Mouse (Mus musculus): ENCODE data around the gene Cachd1. TPM values are rescaled to one million over a fixed set of nuclear protein-coding genes. Genes with fewer than 3 reads are reported as not detected.

The Cachd1 gene
- polyA plus RNA-seq, 1 experiment, result 7.9 TPM

DNA sequence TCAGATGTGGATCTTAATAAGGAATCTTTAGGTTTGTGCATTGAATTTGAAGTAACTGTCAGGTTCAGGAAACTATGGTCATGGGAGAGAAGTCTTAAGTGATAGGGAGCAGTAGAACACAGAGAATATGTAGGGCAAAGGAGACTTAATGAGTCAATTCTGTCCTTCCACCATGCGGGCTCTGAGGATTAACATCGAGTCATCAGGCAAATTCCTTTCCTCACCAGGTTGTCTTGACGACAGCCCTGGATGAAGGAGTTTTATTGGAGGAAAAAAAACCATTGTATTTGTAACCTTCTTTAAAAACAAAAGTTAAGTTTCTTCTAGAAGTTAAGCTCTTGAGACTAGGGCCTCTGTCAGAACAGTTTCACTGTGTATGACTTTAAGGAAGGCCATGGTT lies 100.9 kb downstream of the Cachd1 start:
- Histone ChIP-seq H3K4me1 (ENCODE audit: control insufficient read depth) (no peaks in the 10 kb centered on the region), H3K9me3 (ENCODE audit: control insufficient read depth, low read length) (no peaks in the 10 kb centered on the region), H3K4me3 (replicated peaks) (no peak overlapping the region), H3K27me3 (ENCODE audit: control insufficient read depth) (no peaks in the 10 kb centered on the region), H3K36me3 (ENCODE audit: control insufficient read depth) (no peaks in the 10 kb centered on the region)
- TF ChIP-seq TAL1 (IDR thresholded peaks at IDR 0.05; ENCODE audit: low read length) (no peak), GATA1 (IDR thresholded peaks at IDR 0.05; ENCODE audit: low read length) (no peak)

DNA sequence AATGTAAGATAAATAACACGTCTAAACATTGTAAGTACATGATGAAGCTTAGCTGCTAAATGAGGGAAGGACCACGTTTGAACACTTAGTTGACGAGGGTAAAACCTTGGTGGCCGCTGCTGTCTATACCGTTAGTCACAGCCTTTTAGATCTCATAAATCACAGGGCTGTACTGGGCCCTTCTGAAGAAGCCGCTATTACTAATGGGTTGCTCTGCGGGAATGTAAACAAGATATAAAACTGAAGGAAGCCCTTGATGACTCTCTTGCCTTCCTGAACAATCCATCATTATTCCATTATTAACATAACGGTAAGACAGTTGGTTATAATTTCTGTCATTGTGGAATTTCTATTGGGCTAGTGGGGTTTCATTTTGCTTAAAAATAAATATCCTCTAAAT lies 102.9 kb downstream of the Cachd1 start:
- Histone ChIP-seq H3K4me1 (ENCODE audit: control insufficient read depth) (no peaks in the 10 kb centered on the region), H3K36me3 (ENCODE audit: control insufficient read depth) (no peaks in the 10 kb centered on the region), H3K27me3 (ENCODE audit: control insufficient read depth) (no peaks in the 10 kb centered on the region), H3K4me3 (replicated peaks) (no peak overlapping the region), H3K9me3 (ENCODE audit: control insufficient read depth, low read length) (no peaks in the 10 kb centered on the region)
- TF ChIP-seq TAL1 (IDR thresholded peaks at IDR 0.05; ENCODE audit: low read length) (no peak), GATA1 (IDR thresholded peaks at IDR 0.05; ENCODE audit: low read length) (no peak)

DNA sequence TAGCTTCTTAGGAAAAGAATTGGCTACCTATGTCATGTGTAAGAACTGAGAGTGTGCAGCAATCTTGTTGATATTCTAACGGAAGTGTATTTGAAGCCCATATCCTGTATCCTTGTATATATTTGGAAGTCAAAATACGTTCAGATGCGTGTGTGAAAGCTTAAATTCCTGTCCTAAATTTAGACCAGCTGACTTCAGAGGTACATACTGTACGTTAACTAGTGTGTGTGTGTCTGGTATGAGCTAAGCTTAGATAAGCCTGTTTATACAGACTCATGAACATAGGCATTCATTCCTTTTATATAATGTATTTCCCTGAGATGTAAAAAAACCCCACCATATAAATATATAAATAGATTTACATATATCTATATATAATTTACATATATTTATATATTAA lies 103.6 kb downstream of the Cachd1 start:
- H3K4me1 ChIP-seq (ENCODE audit: control insufficient read depth), result no peaks in the 10 kb centered on the region
- no peak overlapping the region for H3K4me3 ChIP-seq (replicated peaks)
- no peaks in the 10 kb centered on the region for H3K9me3 ChIP-seq (ENCODE audit: control insufficient read depth, low read length)
- H3K36me3 ChIP-seq (ENCODE audit: control insufficient read depth), result no peaks in the 10 kb centered on the region
- no peaks in the 10 kb centered on the region for H3K27me3 ChIP-seq (ENCODE audit: control insufficient read depth)
- TF ChIP-seq GATA1 (IDR thresholded peaks at IDR 0.05; ENCODE audit: low read length) (no peak), TAL1 (IDR thresholded peaks at IDR 0.05; ENCODE audit: low read length) (no peak)

DNA sequence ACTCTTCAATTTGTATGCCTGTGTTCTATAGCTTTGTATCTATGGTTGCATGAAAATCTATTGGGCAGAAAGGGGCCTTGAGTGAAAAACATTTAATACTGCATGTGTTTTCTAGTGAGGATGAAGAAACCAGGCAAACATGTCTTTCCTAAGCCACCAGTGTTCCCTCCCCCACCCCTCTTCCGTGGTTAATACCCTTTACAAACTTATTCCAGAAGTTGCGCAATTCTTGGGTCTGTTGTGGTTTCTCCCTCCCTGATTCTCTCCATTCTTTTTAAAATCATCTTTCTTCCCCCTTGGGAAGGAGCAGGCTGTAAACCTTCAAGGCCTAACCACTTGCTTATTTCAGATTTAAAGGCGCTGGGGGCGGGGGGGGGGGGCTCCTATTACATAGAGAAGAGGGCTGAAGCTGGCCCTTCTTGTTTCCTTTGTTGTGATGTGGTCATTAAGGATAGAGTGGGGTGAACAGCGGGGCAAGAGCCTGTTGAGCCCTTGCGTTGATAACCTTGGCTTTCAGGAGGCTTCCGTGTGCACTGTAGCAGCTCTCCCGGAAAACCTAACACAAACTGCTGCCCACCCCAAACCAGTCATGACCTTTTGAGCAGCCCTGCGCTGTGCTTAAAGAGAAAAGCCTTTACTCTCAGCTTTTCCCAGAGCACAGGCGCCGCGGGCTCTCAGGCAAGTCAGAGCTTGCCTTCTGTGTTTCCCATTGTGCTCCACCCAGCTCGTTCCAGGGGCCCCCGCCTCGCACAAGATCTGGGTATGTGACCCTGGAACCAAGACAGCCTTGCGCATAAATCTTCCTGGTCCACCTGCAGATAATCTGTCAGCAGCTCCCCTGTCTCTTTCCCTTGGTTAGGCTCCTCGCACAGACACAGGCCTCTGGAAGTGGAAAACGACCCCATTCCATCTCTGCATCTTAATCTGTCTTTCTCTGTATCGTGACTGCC lies 109.6 kb downstream of the Cachd1 start:
- TF ChIP-seq GATA1 (IDR thresholded peaks at IDR 0.05; ENCODE audit: low read length), result no peak
- Histone ChIP-seq H3K9me3 (ENCODE audit: control insufficient read depth, low read length) (no peaks in the 10 kb centered on the region), H3K4me3 (replicated peaks) (no peak overlapping the region), H3K4me1 (ENCODE audit: control insufficient read depth) (peaks cover 4% of the 10 kb centered on the region; the same call in 1 of the 2 replicates), H3K36me3 (ENCODE audit: control insufficient read depth) (no peaks in the 10 kb centered on the region), H3K27me3 (ENCODE audit: control insufficient read depth) (no peaks in the 10 kb centered on the region)

DNA sequence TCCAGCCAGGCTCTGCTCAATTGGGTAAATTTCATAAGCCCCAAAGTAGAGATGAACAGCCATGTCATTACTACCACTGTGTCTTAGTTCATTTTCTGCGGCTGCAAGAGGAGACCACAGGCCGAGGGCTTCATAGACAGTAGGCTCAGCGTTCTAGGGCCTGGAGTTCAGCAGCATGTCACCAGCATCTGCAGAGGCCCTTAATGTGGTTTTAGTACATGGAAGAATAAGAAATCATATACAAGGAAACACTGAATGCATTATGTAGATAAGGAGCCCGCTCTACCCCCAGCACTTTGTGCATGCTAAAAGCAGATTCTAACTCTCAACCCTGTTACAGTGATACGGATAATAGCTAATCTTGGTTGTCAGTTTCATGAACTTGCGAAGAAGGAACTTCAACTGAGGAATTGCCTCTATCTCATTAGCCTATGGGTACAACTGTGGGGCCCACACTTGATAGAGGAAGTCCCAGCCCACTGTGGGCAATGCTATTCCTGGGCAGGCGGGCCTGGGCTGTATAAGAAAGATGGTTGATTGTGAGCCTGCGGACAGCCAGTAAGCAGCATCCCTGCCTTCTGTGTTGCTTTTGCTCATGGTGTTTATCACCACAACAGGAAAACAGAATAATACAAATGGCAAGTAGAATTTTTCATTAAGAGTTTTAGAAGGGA lies 110.4 kb downstream of the Cachd1 start:
- no peaks in the 10 kb centered on the region for H3K36me3 ChIP-seq (ENCODE audit: control insufficient read depth)
- peaks cover 4% of the 10 kb centered on the region; the same call in 1 of the 2 replicates for H3K4me1 ChIP-seq (ENCODE audit: control insufficient read depth)
- no peaks in the 10 kb centered on the region for H3K9me3 ChIP-seq (ENCODE audit: control insufficient read depth, low read length)
- no peak overlapping the region for H3K4me3 ChIP-seq (replicated peaks)
- no peak for TF ChIP-seq TAL1 (IDR thresholded peaks at IDR 0.05; ENCODE audit: low read length)
- no peak for TF ChIP-seq GATA1 (IDR thresholded peaks at IDR 0.05; ENCODE audit: low read length)
- no peaks in the 10 kb centered on the region for H3K27me3 ChIP-seq (ENCODE audit: control insufficient read depth)

DNA sequence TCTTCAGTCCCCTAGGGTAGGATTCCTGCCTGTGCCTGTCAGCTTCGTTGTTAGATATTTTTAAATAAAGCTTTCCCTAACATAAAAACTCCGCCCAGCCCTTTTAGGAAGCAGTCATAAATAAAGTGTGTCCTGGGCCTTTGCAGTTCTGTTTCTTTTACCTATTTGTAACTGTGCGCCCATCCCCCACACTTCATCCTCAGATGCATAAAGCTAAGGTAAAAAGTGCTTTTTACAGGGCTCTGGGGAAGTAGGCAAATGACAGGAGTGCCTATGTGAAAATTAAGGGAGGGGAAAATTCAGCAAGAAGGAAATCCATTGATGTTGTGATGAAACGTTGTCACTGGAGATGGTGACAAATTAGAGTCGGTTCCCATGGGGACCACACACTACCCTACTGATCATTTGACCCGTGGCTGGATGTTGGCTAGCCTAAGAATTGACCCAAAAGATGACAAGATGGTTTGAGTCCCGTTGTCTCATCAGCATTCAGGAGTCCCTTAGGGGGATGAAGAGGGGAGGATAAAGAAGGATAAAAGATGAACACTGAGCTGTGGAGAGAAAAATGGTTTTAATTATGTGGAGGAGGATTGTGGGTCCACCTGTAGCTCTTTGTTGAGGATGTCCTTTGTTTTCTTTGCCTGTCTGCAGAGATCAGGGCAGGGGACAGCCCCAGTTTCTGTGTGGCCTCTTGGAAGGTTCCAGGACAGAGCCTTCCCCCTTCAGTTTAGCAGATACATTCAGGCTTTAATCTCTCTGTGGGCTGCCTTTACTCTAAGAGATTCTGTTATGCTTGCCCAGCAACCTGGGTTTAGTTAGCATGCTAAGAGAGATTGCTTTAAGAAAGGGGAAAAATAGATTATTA lies 113.9 kb downstream of the Cachd1 start:
- H3K4me3 ChIP-seq (replicated peaks), result no peak overlapping the region
- TF ChIP-seq TAL1 (IDR thresholded peaks at IDR 0.05; ENCODE audit: low read length), result no peak
- no peak for TF ChIP-seq GATA1 (IDR thresholded peaks at IDR 0.05; ENCODE audit: low read length)
- H3K36me3 ChIP-seq (ENCODE audit: control insufficient read depth), result no peaks in the 10 kb centered on the region
- H3K4me1 ChIP-seq (ENCODE audit: control insufficient read depth), result peaks cover 4% of the 10 kb centered on the region; the same call in 1 of the 2 replicates
- H3K9me3 ChIP-seq (ENCODE audit: control insufficient read depth, low read length), result no peaks in the 10 kb centered on the region
- H3K27me3 ChIP-seq (ENCODE audit: control insufficient read depth), result no peaks in the 10 kb centered on the region

DNA sequence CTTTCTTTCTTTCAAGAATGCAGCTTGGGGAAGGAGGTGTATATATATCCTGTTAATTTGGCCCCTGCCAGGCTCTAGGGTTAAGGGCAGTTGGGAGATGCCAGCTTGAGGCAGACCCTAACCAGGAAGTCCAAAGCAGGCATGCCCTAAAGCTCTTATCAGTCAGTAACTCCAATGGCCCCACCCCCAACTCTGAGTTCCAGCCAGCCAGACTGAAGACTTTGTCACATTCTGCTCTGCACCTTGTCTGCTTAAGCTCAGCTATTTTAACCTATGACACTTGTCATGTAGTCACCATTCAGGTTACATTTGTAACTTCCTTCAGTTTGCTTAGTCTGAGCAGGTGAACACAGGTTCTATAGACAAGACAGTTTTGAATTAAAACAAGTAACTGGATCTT lies 117.3 kb downstream of the Cachd1 start:
- Histone ChIP-seq H3K4me3 (replicated peaks) (no peak overlapping the region), H3K9me3 (ENCODE audit: control insufficient read depth, low read length) (no peaks in the 10 kb centered on the region), H3K27me3 (ENCODE audit: control insufficient read depth) (no peaks in the 10 kb centered on the region), H3K36me3 (ENCODE audit: control insufficient read depth) (no peaks in the 10 kb centered on the region), H3K4me1 (ENCODE audit: control insufficient read depth) (no peaks in the 10 kb centered on the region)
- TF ChIP-seq GATA1 (IDR thresholded peaks at IDR 0.05; ENCODE audit: low read length) (no peak), TAL1 (IDR thresholded peaks at IDR 0.05; ENCODE audit: low read length) (no peak)

DNA sequence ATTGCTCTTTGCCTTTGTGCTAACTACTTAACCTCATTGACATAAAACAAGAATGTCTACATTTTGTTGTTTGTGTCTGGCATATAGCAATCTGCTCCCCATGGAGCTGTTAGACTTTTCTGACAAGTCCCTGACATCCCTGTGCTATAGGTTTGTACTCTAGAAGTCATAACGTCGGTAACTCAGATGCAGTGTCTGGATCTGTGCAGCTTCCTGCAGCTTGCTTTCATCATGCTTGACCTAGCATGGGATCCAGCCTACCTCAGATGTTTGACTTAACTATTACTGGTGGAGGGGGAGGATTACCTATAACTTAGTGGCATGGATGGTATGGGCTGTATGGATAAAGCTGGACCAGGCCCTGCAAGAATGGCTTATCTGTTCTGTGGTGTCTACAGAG lies 117.7 kb downstream of the Cachd1 start:
- Histone ChIP-seq H3K36me3 (ENCODE audit: control insufficient read depth) (no peaks in the 10 kb centered on the region), H3K27me3 (ENCODE audit: control insufficient read depth) (no peaks in the 10 kb centered on the region), H3K4me1 (ENCODE audit: control insufficient read depth) (no peaks in the 10 kb centered on the region), H3K9me3 (ENCODE audit: control insufficient read depth, low read length) (no peaks in the 10 kb centered on the region), H3K4me3 (replicated peaks) (no peak overlapping the region)
- no peak for TF ChIP-seq GATA1 (IDR thresholded peaks at IDR 0.05; ENCODE audit: low read length)
- no peak for TF ChIP-seq TAL1 (IDR thresholded peaks at IDR 0.05; ENCODE audit: low read length)

Measured in erythroblast, embryonic 14.5 days (primary cell).